Mouse (Mus musculus): ENCODE measurements around the gene Tmem9b.

DNA sequence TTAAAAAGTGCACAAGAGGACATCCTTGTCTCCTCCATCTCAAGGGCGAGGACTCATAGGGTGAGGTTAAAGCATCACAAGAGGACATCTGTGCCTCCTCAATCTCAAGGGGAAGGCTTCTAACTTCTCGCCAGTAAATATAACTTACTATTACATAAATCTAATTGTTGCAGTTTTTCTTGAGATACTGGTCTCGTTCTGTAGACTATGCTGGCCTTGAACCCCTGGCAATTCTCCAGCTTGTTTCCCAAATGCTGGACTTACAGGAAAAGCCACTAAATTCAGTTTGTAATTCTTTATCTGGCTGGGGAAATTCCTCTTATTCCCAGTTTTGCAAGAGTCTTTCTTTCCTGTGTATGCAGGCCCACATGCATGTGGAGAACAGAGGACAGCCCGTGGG lies 17.9 kb downstream of the Tmem9b start:
- TF ChIP-seq USF1 (IDR thresholded peaks at IDR 0.05; ENCODE audit: low read depth) (no peak), POLR2A (IDR thresholded peaks at IDR 0.05; ENCODE audit: insufficient read length, low read depth) (no peak), POLR2AphosphoS2 (IDR thresholded peaks at IDR 0.05; ENCODE audit: insufficient read length, low read depth) (no peak), MAX (IDR thresholded peaks at IDR 0.05; ENCODE audit: low read depth) (no peak), MYOG (IDR thresholded peaks at IDR 0.05; ENCODE audit: control insufficient read depth in 1 of 3, insufficient read depth in 1 of 3, insufficient read length in 2 of 3, low read depth in 2 of 3) (no peak)

Data from myocyte (in vitro differentiated cells).